Mouse (Mus musculus): Measurements from ENCODE around the gene Rab43. TPM values are rescaled to one million over a fixed set of nuclear protein-coding genes. Genes with fewer than 3 reads are reported as not detected.
A peak's percentile ranks its signal among the peaks of the same experiment; 100 is the strongest.

Gene Rab43
- 7.8 and 15.6 TPM in 2 replicates for polyA plus RNA-seq (2014; fragmentation: Nextera tagmentation; extraction: Ambion mirVana)

DNA sequence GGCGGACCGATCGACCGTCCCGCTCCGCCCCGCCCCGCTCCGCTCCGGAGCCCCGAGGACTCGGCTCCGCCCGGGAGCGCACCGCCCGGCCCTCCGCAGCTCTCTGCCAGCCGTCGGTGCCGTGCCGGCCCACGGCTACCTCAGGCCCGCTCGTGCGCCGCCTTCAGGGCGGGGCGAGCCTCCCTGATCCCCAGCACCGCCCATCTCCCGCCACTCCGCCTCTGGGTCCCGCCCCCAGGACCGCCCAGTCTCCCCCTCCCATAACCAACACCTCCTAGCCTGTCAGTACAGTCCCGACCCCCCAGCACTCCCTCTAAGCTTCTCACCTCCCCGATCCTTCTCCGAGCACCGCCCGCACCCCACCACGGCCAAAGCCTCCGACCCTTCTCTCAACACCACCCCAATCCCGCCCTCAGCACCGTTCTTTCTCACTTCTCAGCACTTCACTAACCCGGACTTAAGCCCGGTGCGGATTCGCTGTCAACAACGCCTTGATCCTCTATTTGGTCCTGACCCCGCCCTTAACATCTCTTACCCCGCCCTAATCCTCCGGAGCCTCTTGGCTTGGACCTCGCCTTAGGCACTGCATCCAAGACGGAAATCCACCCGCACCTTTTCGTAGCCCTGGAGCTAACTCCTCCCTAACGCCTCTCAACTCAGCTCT is at the start of gene Rab43:
Rab43 (minus strand) TSS at position 490 of the 664 bp plus-strand sequence.
- Histone ChIP-seq H3K4me1 (replicated peaks; ENCODE audit: control insufficient read depth, insufficient read depth, low read length) (peaks cover 12% of the 10 kb centered on the region), H3K4me2 (replicated peaks) (peak within 1 kb of the TSS; percentile 74), H3K36me3 (replicated peaks; ENCODE audit: control insufficient read depth, insufficient read depth) (peaks cover 33% of the 10 kb centered on the region), H3K9me3 (ENCODE audit: control insufficient read depth, low read length) (no peaks in the 10 kb centered on the region), H3K27ac (peak within 1 kb of the TSS; percentile 40; the same call in 1 of the 2 replicates), H3K4me3 (replicated peaks; ENCODE audit: low read length) (peak within 1 kb of the TSS; percentile 57), H3K9ac (peak within 1 kb of the TSS; percentile 74), H3K27me3 (ENCODE audit: control insufficient read depth, insufficient read depth, low read length) (no peaks in the 10 kb centered on the region)
- ATAC-seq (ENCODE audit: low FRiP score) (peak; percentile 96), DNase-seq (ENCODE audit: low spot score) (peak; percentile 82)
- 0% methylated on average over 53 of the region's 56 CpGs for WGBS

- 75% methylated on average over 1 of the region's 1 CpGs for WGBS
- Histone ChIP-seq H3K27ac (no peak overlapping the region), H3K9ac (no peak overlapping the region), H3K4me2 (replicated peaks) (no peak overlapping the region), H3K4me1 (replicated peaks; ENCODE audit: control insufficient read depth, insufficient read depth, low read length) (no peaks in the 10 kb centered on the region), H3K27me3 (ENCODE audit: control insufficient read depth, insufficient read depth, low read length) (no peaks in the 10 kb centered on the region), H3K36me3 (replicated peaks; ENCODE audit: control insufficient read depth, insufficient read depth) (no peaks in the 10 kb centered on the region), H3K4me3 (replicated peaks; ENCODE audit: low read length) (no peak overlapping the region), H3K9me3 (ENCODE audit: control insufficient read depth, low read length) (no peaks in the 10 kb centered on the region)
- DNase-seq (ENCODE audit: low spot score) (no peak), ATAC-seq (ENCODE audit: low FRiP score) (no peak)
Observed at GRCm38 (mm10) chr6:87857071-87857470, 45.1 kb upstream of the Rab43 start.

- H3K27me3 ChIP-seq (ENCODE audit: control insufficient read depth, insufficient read depth, low read length): no peaks in the 10 kb centered on the region
- no peaks in the 10 kb centered on the region for H3K9me3 ChIP-seq (ENCODE audit: control insufficient read depth, low read length)
- H3K4me1 ChIP-seq (replicated peaks; ENCODE audit: control insufficient read depth, insufficient read depth, low read length): peaks cover 17% of the 10 kb centered on the region
- no peak overlapping the region for H3K9ac ChIP-seq
- no peak for ATAC-seq (ENCODE audit: low FRiP score)
- peaks cover 5% of the 10 kb centered on the region; the same call in 1 of the 2 replicates for H3K36me3 ChIP-seq (replicated peaks; ENCODE audit: control insufficient read depth, insufficient read depth)
- H3K4me3 ChIP-seq (replicated peaks; ENCODE audit: low read length): no peak overlapping the region
- no peak for DNase-seq (ENCODE audit: low spot score)
- no peak overlapping the region for H3K27ac ChIP-seq
- WGBS: 81% methylated on average over 4 of the region's 4 CpGs
- H3K4me2 ChIP-seq (replicated peaks): no peak overlapping the region
Observed at GRCm38 (mm10) chr6:87853446-87853845, 41.5 kb upstream of the Rab43 start.

- peak overlapping the region; percentile 85 for H3K4me2 ChIP-seq (replicated peaks)
- peak overlapping the region; percentile 89; the same call in 1 of the 2 replicates for H3K9ac ChIP-seq
- no peaks in the 10 kb centered on the region for H3K27me3 ChIP-seq (ENCODE audit: control insufficient read depth, insufficient read depth, low read length)
- H3K9me3 ChIP-seq (ENCODE audit: control insufficient read depth, low read length): no peaks in the 10 kb centered on the region
- no peak overlapping the region for H3K27ac ChIP-seq
- H3K4me3 ChIP-seq (replicated peaks; ENCODE audit: low read length): no peak overlapping the region
- DNase-seq (ENCODE audit: low spot score): no peak
- no peak for ATAC-seq (ENCODE audit: low FRiP score)
- peaks cover 12% of the 10 kb centered on the region for H3K36me3 ChIP-seq (replicated peaks; ENCODE audit: control insufficient read depth, insufficient read depth)
- 81% methylated on average over 6 of the region's 6 CpGs for WGBS
- H3K4me1 ChIP-seq (replicated peaks; ENCODE audit: control insufficient read depth, insufficient read depth, low read length): peaks cover 31% of the 10 kb centered on the region
Observed at GRCm38 (mm10) chr6:87851871-87852270, 39.9 kb upstream of the Rab43 start.

- peak within 1 kb of the TSS; percentile 85 for H3K4me2 ChIP-seq (replicated peaks)
- DNase-seq (ENCODE audit: low spot score) (peak; percentile 99), ATAC-seq (ENCODE audit: low FRiP score) (peak; percentile 98)
- peaks cover 12% of the 10 kb centered on the region for H3K36me3 ChIP-seq (replicated peaks; ENCODE audit: control insufficient read depth, insufficient read depth)
- H3K27me3 ChIP-seq (ENCODE audit: control insufficient read depth, insufficient read depth, low read length): no peaks in the 10 kb centered on the region
- WGBS: under 1% methylated on average over 55 of the region's 55 CpGs
- peaks cover 34% of the 10 kb centered on the region for H3K4me1 ChIP-seq (replicated peaks; ENCODE audit: control insufficient read depth, insufficient read depth, low read length)
- no peaks in the 10 kb centered on the region for H3K9me3 ChIP-seq (ENCODE audit: control insufficient read depth, low read length)
- peak within 1 kb of the TSS; percentile 89 for H3K9ac ChIP-seq
- H3K4me3 ChIP-seq (replicated peaks; ENCODE audit: low read length): peak within 1 kb of the TSS; percentile 98
- H3K27ac ChIP-seq: peak within 1 kb of the TSS; percentile 92
Observed at GRCm38 (mm10) chr6:87850900-87851614, 39.1 kb upstream of the Rab43 start, which contains the start of gene Cnbp. Gene Cnbp, minus strand, starts transcription at chr6:87851106.

GRCm38 (mm10) chr6:87850155-87850899 is 38.4 kb upstream of the Rab43 start:
- H3K4me3 ChIP-seq (replicated peaks; ENCODE audit: low read length): peak overlapping the region; percentile 98
- peaks cover 15% of the 10 kb centered on the region for H3K36me3 ChIP-seq (replicated peaks; ENCODE audit: control insufficient read depth, insufficient read depth)
- ATAC-seq (ENCODE audit: low FRiP score): peak; percentile 76; the same call in 1 of the 2 replicates
- no peaks in the 10 kb centered on the region for H3K9me3 ChIP-seq (ENCODE audit: control insufficient read depth, low read length)
- DNase-seq (ENCODE audit: low spot score): no peak
- under 1% methylated on average over 70 of the region's 73 CpGs for WGBS
- peak overlapping the region; percentile 89 for H3K9ac ChIP-seq
- peaks cover 34% of the 10 kb centered on the region for H3K4me1 ChIP-seq (replicated peaks; ENCODE audit: control insufficient read depth, insufficient read depth, low read length)
- H3K27me3 ChIP-seq (ENCODE audit: control insufficient read depth, insufficient read depth, low read length): no peaks in the 10 kb centered on the region
- peak overlapping the region; percentile 92 for H3K27ac ChIP-seq
- peak overlapping the region; percentile 85 for H3K4me2 ChIP-seq (replicated peaks)

- Histone ChIP-seq H3K27ac (peak overlapping the region; percentile 92; the same call in 1 of the 2 replicates), H3K4me2 (replicated peaks) (peak overlapping the region; percentile 85), H3K36me3 (replicated peaks; ENCODE audit: control insufficient read depth, insufficient read depth) (peaks cover 21% of the 10 kb centered on the region), H3K9ac (peak overlapping the region; percentile 89), H3K27me3 (ENCODE audit: control insufficient read depth, insufficient read depth, low read length) (no peaks in the 10 kb centered on the region), H3K4me1 (replicated peaks; ENCODE audit: control insufficient read depth, insufficient read depth, low read length) (peaks cover 34% of the 10 kb centered on the region), H3K4me3 (replicated peaks; ENCODE audit: low read length) (peak overlapping the region; percentile 98), H3K9me3 (ENCODE audit: control insufficient read depth, low read length) (no peaks in the 10 kb centered on the region)
- DNase-seq (ENCODE audit: low spot score) (no peak), ATAC-seq (ENCODE audit: low FRiP score) (no peak)
- WGBS: 2% methylated on average over 8 of the region's 8 CpGs
Observed at GRCm38 (mm10) chr6:87849780-87850154, 37.8 kb upstream of the Rab43 start.

GRCm38 (mm10) chr6:87846813-87847212 is 34.8 kb upstream of the Rab43 start:
- Histone ChIP-seq H3K27ac (no peak overlapping the region), H3K4me2 (replicated peaks) (no peak overlapping the region), H3K36me3 (replicated peaks; ENCODE audit: control insufficient read depth, insufficient read depth) (peaks cover 49% of the 10 kb centered on the region), H3K27me3 (ENCODE audit: control insufficient read depth, insufficient read depth, low read length) (no peaks in the 10 kb centered on the region), H3K9me3 (ENCODE audit: control insufficient read depth, low read length) (no peaks in the 10 kb centered on the region), H3K4me1 (replicated peaks; ENCODE audit: control insufficient read depth, insufficient read depth, low read length) (peaks cover 34% of the 10 kb centered on the region), H3K4me3 (replicated peaks; ENCODE audit: low read length) (no peak overlapping the region), H3K9ac (no peak overlapping the region)
- 93% methylated on average over 1 of the region's 1 CpGs for WGBS
- ATAC-seq (ENCODE audit: low FRiP score) (no peak), DNase-seq (ENCODE audit: low spot score) (no peak)

Data from hindbrain, embryonic 14.5 days (tissue).